Mouse (Mus musculus): ENCODE results near the gene Hapln2. TPM values are rescaled to one million over a fixed set of nuclear protein-coding genes. Genes with fewer than 3 reads are reported as not detected.

Hapln2 gene
- polyA plus RNA-seq, 2 experiments: not detected

DNA sequence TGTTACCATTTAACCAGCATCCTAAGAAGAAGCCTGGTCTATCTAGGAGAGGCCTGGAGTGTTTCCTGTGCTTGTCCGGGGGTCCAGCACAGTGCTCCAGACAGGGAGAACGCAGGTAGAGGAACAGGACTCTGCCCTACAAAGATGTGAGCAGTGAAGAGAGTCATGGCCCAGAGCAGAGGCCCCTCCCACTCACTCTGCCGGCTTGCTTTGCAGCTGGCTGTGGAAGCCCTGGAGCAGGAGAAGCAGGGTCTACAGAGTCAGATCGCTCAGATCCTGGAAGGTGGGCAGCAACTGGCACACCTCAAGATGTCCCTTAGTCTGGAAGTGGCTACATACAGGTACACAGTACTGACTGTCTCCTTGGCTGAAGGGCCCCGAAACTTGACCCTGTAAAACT lies 54.6 kb downstream of the Hapln2 start:
- no peak for DNase-seq (ENCODE audit: low read depth in 3 of 3, low spot score in 3 of 3)
- Histone ChIP-seq H3K9ac (replicated peaks) (no peak overlapping the region), H3K27me3 (ENCODE audit: control insufficient read depth, insufficient read depth, low read length) (peaks cover 34% of the 10 kb centered on the region), H3K4me3 (ENCODE audit: insufficient read depth in 1 of 2, low read depth in 2 of 2, low read length in 2 of 2) (no peak overlapping the region), H3K4me1 (replicated peaks; ENCODE audit: control insufficient read depth in 2 of 2, insufficient read depth in 2 of 2, low read length in 1 of 2) (peaks cover 0 to 4% of the 10 kb centered on the region in 2 experiments; a peak in 1 of 4 replicates), H3K9me3 (ENCODE audit: control insufficient read depth, low read length) (no peaks in the 10 kb centered on the region), H3K4me2 (ENCODE audit: low read depth) (peak overlapping the region; percentile 16), H3K27ac (no peak overlapping the region), H3K36me3 (replicated peaks; ENCODE audit: control insufficient read depth, insufficient read depth, low read depth) (no peaks in the 10 kb centered on the region)
- no peak for ATAC-seq (ENCODE audit: insufficient read depth)
- TF ChIP-seq CTCF (IDR thresholded peaks at IDR 0.05; ENCODE audit: low read depth) (no peak), EP300 (IDR thresholded peaks at IDR 0.05; ENCODE audit: low read depth) (no peak)
- 37% methylated on average over 5 of the region's 5 CpGs for WGBS (ENCODE audit: insufficient replicate concordance)

DNA sequence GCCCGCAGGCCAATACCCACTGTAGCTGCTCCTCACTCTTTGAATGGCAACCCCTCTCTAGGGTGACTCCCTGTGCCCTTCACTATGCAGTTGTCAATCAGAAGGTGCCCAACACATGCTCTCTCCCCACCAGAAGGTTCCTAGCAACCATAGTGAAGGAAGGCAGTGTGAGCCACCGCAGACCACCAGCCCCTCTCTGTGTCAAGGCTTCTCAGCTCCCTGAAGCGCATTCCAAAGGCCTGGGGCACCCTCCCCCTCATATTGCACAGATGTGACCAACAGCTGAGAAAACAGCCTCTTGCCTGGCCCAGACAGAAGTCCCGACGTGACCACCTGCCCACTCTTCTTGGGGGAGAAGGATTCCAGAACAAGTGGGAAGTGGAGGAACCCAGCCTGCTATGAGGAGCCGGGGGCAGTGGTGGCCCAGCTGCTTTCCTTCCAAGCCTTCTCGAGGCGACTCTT lies 55.1 kb downstream of the Hapln2 start:
- H3K36me3 ChIP-seq (replicated peaks; ENCODE audit: control insufficient read depth, insufficient read depth, low read depth): no peaks in the 10 kb centered on the region
- H3K27me3 ChIP-seq (ENCODE audit: control insufficient read depth, insufficient read depth, low read length): peaks cover 34% of the 10 kb centered on the region
- no peak overlapping the region for H3K9ac ChIP-seq (replicated peaks)
- ATAC-seq (ENCODE audit: insufficient read depth): no peak
- H3K4me2 ChIP-seq (ENCODE audit: low read depth): peak overlapping the region; percentile 16
- H3K27ac ChIP-seq: no peak overlapping the region
- H3K4me3 ChIP-seq (ENCODE audit: insufficient read depth in 1 of 2, low read depth in 2 of 2, low read length in 2 of 2): peak overlapping the region in 1 of 2 experiments; percentile 23; a peak in 1 of 4 replicates
- 40% methylated on average over 8 of the region's 8 CpGs for WGBS (ENCODE audit: insufficient replicate concordance)
- H3K4me1 ChIP-seq (replicated peaks; ENCODE audit: control insufficient read depth in 2 of 2, insufficient read depth in 2 of 2, low read length in 1 of 2): peaks cover 0 to 4% of the 10 kb centered on the region in 2 experiments; a peak in 1 of 4 replicates
- TF ChIP-seq EP300 (IDR thresholded peaks at IDR 0.05; ENCODE audit: low read depth): no peak
- TF ChIP-seq CTCF (IDR thresholded peaks at IDR 0.05; ENCODE audit: low read depth): no peak
- no peak for DNase-seq (ENCODE audit: low read depth in 3 of 3, low spot score in 3 of 3)
- H3K9me3 ChIP-seq (ENCODE audit: control insufficient read depth, low read length): no peaks in the 10 kb centered on the region

Other genes with a start within 250 kb of the Hapln2 start
- gene Ntrk1, start 232.4 kb downstream of the Hapln2 start, polyA plus RNA-seq (2012; rRNA removed): 0.08 and 0.10 TPM in 2 replicates
- 0.04 and 0.14 TPM in 2 replicates for gene Ntrk1, start 232.4 kb downstream of the Hapln2 start, polyA plus RNA-seq (2014; fragmentation: Nextera tagmentation; extraction: Ambion mirVana)
- 0.02 TPM in 2 replicates for gene Insrr, start 230.6 kb downstream of the Hapln2 start, polyA plus RNA-seq (2012; rRNA removed)
- not detected in 2 replicates for gene Insrr, start 230.6 kb downstream of the Hapln2 start, polyA plus RNA-seq (2014; fragmentation: Nextera tagmentation; extraction: Ambion mirVana)
- 5.4 and 6.9 TPM in 2 replicates for gene Pear1, start 203.3 kb downstream of the Hapln2 start, polyA plus RNA-seq (2012; rRNA removed)
- gene Pear1, start 203.3 kb downstream of the Hapln2 start, polyA plus RNA-seq (2014; fragmentation: Nextera tagmentation; extraction: Ambion mirVana): 3.8 and 4.5 TPM in 2 replicates
- gene Sh2d2a, start 180.8 kb downstream of the Hapln2 start, polyA plus RNA-seq (2012; rRNA removed): 0.04 and 0.09 TPM in 2 replicates
- 0.10 and 0.13 TPM in 2 replicates for gene Sh2d2a, start 180.8 kb downstream of the Hapln2 start, polyA plus RNA-seq (2014; fragmentation: Nextera tagmentation; extraction: Ambion mirVana)
- 14.8 and 15.4 TPM in 2 replicates for gene Prcc, start 142.0 kb downstream of the Hapln2 start, polyA plus RNA-seq (2012; rRNA removed)
- gene Prcc, start 142.0 kb downstream of the Hapln2 start, polyA plus RNA-seq (2014; fragmentation: Nextera tagmentation; extraction: Ambion mirVana): 5.0 and 6.7 TPM in 2 replicates
- 108 and 167 TPM in 2 replicates for gene Hdgf, start 121.3 kb downstream of the Hapln2 start, polyA plus RNA-seq (2012; rRNA removed)
- 204 and 256 TPM in 2 replicates for gene Hdgf, start 121.3 kb downstream of the Hapln2 start, polyA plus RNA-seq (2014; fragmentation: Nextera tagmentation; extraction: Ambion mirVana)
- 43.9 and 50.1 TPM in 2 replicates for gene Mrpl24, start 108.1 kb downstream of the Hapln2 start, polyA plus RNA-seq (2012; rRNA removed)
- 37.9 and 43.4 TPM in 2 replicates for gene Mrpl24, start 108.1 kb downstream of the Hapln2 start, polyA plus RNA-seq (2014; fragmentation: Nextera tagmentation; extraction: Ambion mirVana)
- gene Isg20l2, start 97.3 kb downstream of the Hapln2 start, polyA plus RNA-seq (2012; rRNA removed): 9.3 and 14.8 TPM in 2 replicates
- 9.7 and 11.0 TPM in 2 replicates for gene Isg20l2, start 97.3 kb downstream of the Hapln2 start, polyA plus RNA-seq (2014; fragmentation: Nextera tagmentation; extraction: Ambion mirVana)
- 8.9 and 9.2 TPM in 2 replicates for gene Rrnad1, start 96.9 kb downstream of the Hapln2 start, polyA plus RNA-seq (2012; rRNA removed)
- gene Rrnad1, start 96.9 kb downstream of the Hapln2 start, polyA plus RNA-seq (2014; fragmentation: Nextera tagmentation; extraction: Ambion mirVana): 3.5 and 3.6 TPM in 2 replicates
- 0.17 and 0.23 TPM in 2 replicates for gene Crabp2, start 78.9 kb downstream of the Hapln2 start, polyA plus RNA-seq (2012; rRNA removed)
- 0.10 and 0.15 TPM in 2 replicates for gene Crabp2, start 78.9 kb downstream of the Hapln2 start, polyA plus RNA-seq (2014; fragmentation: Nextera tagmentation; extraction: Ambion mirVana)
- 0.78 and 1.1 TPM in 2 replicates for gene Nes, start 56.5 kb downstream of the Hapln2 start, polyA plus RNA-seq (2012; rRNA removed)
- gene Nes, start 56.5 kb downstream of the Hapln2 start, polyA plus RNA-seq (2014; fragmentation: Nextera tagmentation; extraction: Ambion mirVana): 0.80 and 0.83 TPM in 2 replicates
- gene Bcan, start 27.4 kb downstream of the Hapln2 start, polyA plus RNA-seq (2012; rRNA removed): 0.08 TPM in 1 of 2 replicates, not detected in the other
- gene Bcan, start 27.4 kb downstream of the Hapln2 start, polyA plus RNA-seq (2014; fragmentation: Nextera tagmentation; extraction: Ambion mirVana): not detected in 2 replicates
- gene Gpatch4, start 15.5 kb upstream of the Hapln2 start, polyA plus RNA-seq (2012; rRNA removed): 5.4 and 11.5 TPM in 2 replicates
- gene Gpatch4, start 15.5 kb upstream of the Hapln2 start, polyA plus RNA-seq (2014; fragmentation: Nextera tagmentation; extraction: Ambion mirVana): 19.0 and 22.2 TPM in 2 replicates
- gene Naxe, start 30.9 kb upstream of the Hapln2 start, polyA plus RNA-seq (2012; rRNA removed): 25.0 and 26.1 TPM in 2 replicates
- gene Naxe, start 30.9 kb upstream of the Hapln2 start, polyA plus RNA-seq (2014; fragmentation: Nextera tagmentation; extraction: Ambion mirVana): 59.6 and 67.7 TPM in 2 replicates
- gene Ttc24, start 50.7 kb upstream of the Hapln2 start, polyA plus RNA-seq (2012; rRNA removed): not detected in 2 replicates
- not detected in 2 replicates for gene Ttc24, start 50.7 kb upstream of the Hapln2 start, polyA plus RNA-seq (2014; fragmentation: Nextera tagmentation; extraction: Ambion mirVana)
- gene Iqgap3, start 54.4 kb upstream of the Hapln2 start, polyA plus RNA-seq (2012; rRNA removed): 8.4 and 8.8 TPM in 2 replicates
- gene Iqgap3, start 54.4 kb upstream of the Hapln2 start, polyA plus RNA-seq (2014; fragmentation: Nextera tagmentation; extraction: Ambion mirVana): 6.7 and 7.6 TPM in 2 replicates
- gene Mef2d, start 114.8 kb upstream of the Hapln2 start, polyA plus RNA-seq (2012; rRNA removed): 10.3 and 11.1 TPM in 2 replicates
- gene Mef2d, start 114.8 kb upstream of the Hapln2 start, polyA plus RNA-seq (2014; fragmentation: Nextera tagmentation; extraction: Ambion mirVana): 6.4 and 7.5 TPM in 2 replicates
- 5.6 and 7.8 TPM in 2 replicates for gene Rhbg, start 227.1 kb upstream of the Hapln2 start, polyA plus RNA-seq (2012; rRNA removed)
- 7.6 and 8.0 TPM in 2 replicates for gene Rhbg, start 227.1 kb upstream of the Hapln2 start, polyA plus RNA-seq (2014; fragmentation: Nextera tagmentation; extraction: Ambion mirVana)